Mouse (Mus musculus) forebrain, embryonic 14.5 days (tissue): ENCODE data around the gene Gm36864. TPM values are rescaled to one million over a fixed set of nuclear protein-coding genes. Genes with fewer than 3 reads are reported as not detected.
A peak's percentile ranks its signal among the peaks of the same experiment; 100 is the strongest.
"Not testable (repeated sequence)": the region's sequence is repeated elsewhere in the genome, so short reads cannot be mapped to it uniquely, and the experiment has no call there.

Experiments used
- ATAC-seq: fragments of 200-750 bp; cut with Nextera tagmentation; 2 replicates; pipeline ENCODE4 v1.8.0; 2017; ENCODE audit warnings: mild to moderate bottlenecking, moderate library complexity
- DNase-seq: peaks from one replicate; pipeline ENCODE4 v3.0.0-alpha.2; 2015; ENCODE audit warnings: low spot score
- H3K27ac ChIP-seq: fragments of 300-500 bp; sonication (generic); 2 replicates; pipeline ENCODE4 v1.5.1; 2014; ENCODE audit warnings: low read depth, mild to moderate bottlenecking, control low read depth, low read length, moderate library complexity
- H3K27me3 ChIP-seq: fragments of 300-500 bp; sonication (generic); replicated peaks from 2 replicates; pipeline ENCODE4 v1.6.1; 2014; ENCODE audit warnings: low read length, control low read depth, mixed read lengths; ENCODE audit not compliant: control insufficient read depth, insufficient read depth
- H3K36me3 ChIP-seq: fragments of 300-500 bp; sonication (generic); 2 replicates; pipeline ENCODE4 v1.6.1; 2014; ENCODE audit warnings: low read length, control low read depth; ENCODE audit not compliant: control insufficient read depth, insufficient read depth
- H3K4me1 ChIP-seq: fragments of 300-500 bp; sonication (generic); 2 replicates; pipeline ENCODE4 v1.6.1; 2014; ENCODE audit warnings: antibody characterized with exemption, low read length, control low read depth; ENCODE audit not compliant: control insufficient read depth, insufficient read depth
- H3K4me2 ChIP-seq: fragments of 300-500 bp; sonication (generic); 2 replicates; pipeline ENCODE4 v1.6.1; 2014; ENCODE audit warnings: mild to moderate bottlenecking, control low read depth, low read length
- H3K4me3 ChIP-seq: fragments of 300-500 bp; sonication (generic); 2 replicates; pipeline ENCODE4 v1.5.1; 2014; ENCODE audit warnings: low read depth, low read length, control low read depth
- H3K9ac ChIP-seq: fragments of 300-500 bp; sonication (generic); 2 replicates; pipeline ENCODE4 v1.6.1; 2014; ENCODE audit warnings: mild to moderate bottlenecking, low read length, control low read depth, moderate library complexity
- H3K9me3 ChIP-seq: fragments of 300-500 bp; sonication (generic); replicated peaks from 2 replicates; pipeline ENCODE4 v1.6.1; 2016; ENCODE audit warnings: low read length, control low read depth, mixed read lengths; ENCODE audit not compliant: control insufficient read depth
- WGBS: fragments of 180-500 bp; shearing (Covaris S2); extraction: QIAGEN DNeasy Blood & Tissue Kit; methylation state at CpG from one replicate; pipeline ENCODE4 v1.1.7; 2014; 5-methylcytosine and 5-hydroxymethylcytosine counted together
- polyA plus RNA-seq: library from polyadenylated mRNA; unstranded; fragments of >200 nt; fragmentation: Nextera tagmentation; extraction: Ambion mirVana; gene quantifications from 2 replicates; pipeline ENCODE4 v1.2.1, GENCODE M21; 2014

Gm36864 gene
- polyA plus RNA-seq, 1 experiment from 2014 or later = not detected

- Histone ChIP-seq H3K36me3 (peaks cover 60% of the 10 kb centered on the region), H3K4me3 (no peak overlapping the region), H3K27me3 (no peaks in the 10 kb centered on the region), H3K27ac (no peak overlapping the region), H3K9me3 (no peaks in the 10 kb centered on the region), H3K9ac (no peak overlapping the region), H3K4me2 (no peak overlapping the region), H3K4me1 (peaks cover 10% of the 10 kb centered on the region)
- ATAC-seq = no peak
- DNase-seq = no peak
- WGBS = 94% methylated on average over 4 of the region's 4 CpGs
Measured at GRCm38 (mm10) chr7:44249248-44249647, 13.3 kb downstream of the Gm36864 start.

DNA sequence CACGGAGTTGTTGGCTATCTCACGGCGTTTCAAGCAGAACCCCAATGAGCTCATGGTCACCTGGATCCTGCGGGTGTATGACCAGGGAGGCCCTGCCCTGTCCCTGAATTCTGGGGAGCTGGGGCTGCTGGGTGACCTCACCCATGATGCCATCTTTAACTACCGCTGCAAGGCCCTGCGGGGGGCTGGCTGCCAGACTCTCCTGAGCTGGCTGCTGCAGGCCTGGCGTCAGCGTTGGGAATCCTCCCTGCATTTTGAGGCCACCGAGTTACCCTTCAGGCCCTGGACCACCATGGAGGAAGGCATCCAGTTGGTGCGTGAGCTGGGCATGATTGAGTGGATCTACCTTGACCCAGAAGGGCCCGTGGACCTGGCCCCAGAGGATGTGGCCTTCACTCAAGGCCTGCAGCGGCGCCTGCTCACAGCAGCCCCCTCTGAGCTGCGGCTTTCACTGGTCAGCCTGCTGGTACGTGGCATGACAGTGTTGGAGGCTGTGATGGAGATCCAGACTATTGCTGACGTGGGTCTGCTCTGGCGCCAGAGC, 14.8 kb downstream of the Gm36864 start:
- 90% methylated on average over 17 of the region's 17 CpGs for WGBS
- not testable (repeated sequence) for H3K4me1 ChIP-seq, DNase-seq, H3K9ac ChIP-seq, H3K4me3 ChIP-seq, H3K27ac ChIP-seq, ATAC-seq, H3K9me3 ChIP-seq, H3K27me3 ChIP-seq, H3K4me2 ChIP-seq
- peaks cover 60% of the 10 kb centered on the region for H3K36me3 ChIP-seq

- Histone ChIP-seq H3K9ac (0 out of 2 replicates have a peak overlapping the region, but pooled peaks have one; percentile 8), H3K4me2 (no peak overlapping the region), H3K36me3 (peaks cover 58% of the 10 kb centered on the region), H3K4me1 (peaks cover under 1% of the 10 kb centered on the region; the same call in 1 of the 2 replicates), H3K27me3 (no peaks in the 10 kb centered on the region), H3K4me3 (no peak overlapping the region), H3K9me3 (no peaks in the 10 kb centered on the region), H3K27ac (no peak overlapping the region)
- WGBS = 63% methylated on average over 15 of the region's 15 CpGs
- DNase-seq (no peak), ATAC-seq (no peak)
Measured at GRCm38 (mm10) chr7:44253023-44253616, 17.1 kb downstream of the Gm36864 start.

- ATAC-seq (no peak), DNase-seq (no peak)
- Histone ChIP-seq H3K4me2 (no peak overlapping the region), H3K4me3 (no peak overlapping the region), H3K27ac (no peak overlapping the region), H3K9ac (no peak overlapping the region), H3K27me3 (no peaks in the 10 kb centered on the region), H3K4me1 (no peaks in the 10 kb centered on the region), H3K9me3 (no peaks in the 10 kb centered on the region), H3K36me3 (peaks cover 40% of the 10 kb centered on the region)
- 77% methylated on average over 6 of the region's 6 CpGs for WGBS
Measured at GRCm38 (mm10) chr7:44254930-44255329, 19.0 kb downstream of the Gm36864 start.

DNA sequence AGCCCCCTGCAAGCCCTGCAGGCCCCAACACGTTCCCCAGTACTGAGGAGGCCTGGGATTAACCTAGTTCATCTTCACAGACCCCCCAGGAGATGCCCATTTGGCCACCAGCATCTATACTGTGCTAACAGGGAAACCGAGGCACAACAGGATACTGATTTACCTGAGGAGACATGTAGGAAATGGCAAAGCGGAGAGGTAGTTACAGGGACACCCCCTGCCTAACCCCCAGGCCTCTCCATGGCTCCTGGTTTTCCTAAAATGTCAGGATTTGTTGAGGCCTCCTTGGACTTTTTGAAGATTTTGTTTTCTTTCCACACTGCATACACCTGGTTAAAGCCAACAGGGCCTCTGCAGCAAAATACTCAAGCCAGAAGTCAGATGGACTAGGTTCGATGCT, 21.3 kb downstream of the Gm36864 start, which contains the start of gene Acp4:
Gene Acp4, minus strand, starts transcription at position 101 of the 400 bp plus-strand sequence.
- WGBS = 77% methylated on average over 4 of the region's 4 CpGs
- Histone ChIP-seq H3K4me3 (no peak within 1 kb of the TSS), H3K4me1 (no peaks in the 10 kb centered on the region), H3K27ac (no peak within 1 kb of the TSS), H3K4me2 (no peak within 1 kb of the TSS), H3K27me3 (no peaks in the 10 kb centered on the region), H3K36me3 (peaks cover 19% of the 10 kb centered on the region), H3K9ac (no peak within 1 kb of the TSS), H3K9me3 (no peaks in the 10 kb centered on the region)
- no peak for DNase-seq
- ATAC-seq = no peak

DNA sequence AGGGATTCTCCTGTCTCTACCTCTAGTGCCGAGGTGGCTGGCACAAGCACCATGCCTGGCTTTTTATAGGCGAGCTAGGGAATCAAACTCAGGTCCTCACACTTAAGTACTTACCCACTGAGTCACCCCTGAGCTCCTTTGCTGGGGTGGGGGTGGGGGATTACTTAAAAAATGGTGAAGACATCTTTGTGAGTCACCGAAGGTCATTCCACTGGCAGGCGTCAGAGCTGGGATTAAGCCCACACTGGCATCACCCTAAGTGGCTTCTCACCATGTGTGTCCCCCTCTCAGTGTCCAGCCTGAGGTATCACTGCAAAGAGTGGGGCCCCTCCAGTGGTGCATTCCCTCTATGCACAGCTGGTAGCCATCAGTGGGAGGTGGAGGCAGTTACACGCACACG, 24.4 kb downstream of the Gm36864 start:
- H3K4me3 ChIP-seq = no peak overlapping the region
- no peaks in the 10 kb centered on the region for H3K27me3 ChIP-seq
- H3K27ac ChIP-seq = no peak overlapping the region
- no peaks in the 10 kb centered on the region for H3K4me1 ChIP-seq
- no peak overlapping the region for H3K4me2 ChIP-seq
- no peaks in the 10 kb centered on the region for H3K9me3 ChIP-seq
- DNase-seq (no peak), ATAC-seq (no peak)
- 76% methylated on average over 6 of the region's 6 CpGs for WGBS
- H3K9ac ChIP-seq = no peak overlapping the region
- 0 out of 2 replicates have a peak, but pooled peaks cover 2% of the 10 kb centered on the region for H3K36me3 ChIP-seq

GRCm38 (mm10) chr7:44261147-44261546, 25.2 kb downstream of the Gm36864 start, which contains the start of gene Gm15517:
TSS of gene Gm15517 (plus strand) at chr7:44261447.
- no peak within 1 kb of the TSS for H3K4me2 ChIP-seq
- ATAC-seq = no peak
- WGBS = 62% methylated on average over 5 of the region's 5 CpGs
- no peaks in the 10 kb centered on the region for H3K27me3 ChIP-seq
- H3K36me3 ChIP-seq = 0 out of 2 replicates have a peak, but pooled peaks cover 2% of the 10 kb centered on the region
- H3K4me1 ChIP-seq = no peaks in the 10 kb centered on the region
- H3K27ac ChIP-seq = no peak within 1 kb of the TSS
- no peaks in the 10 kb centered on the region for H3K9me3 ChIP-seq
- H3K9ac ChIP-seq = no peak within 1 kb of the TSS
- DNase-seq = no peak
- no peak within 1 kb of the TSS for H3K4me3 ChIP-seq

- H3K9ac ChIP-seq = peak overlapping the region; percentile 42; the same call in 1 of the 2 replicates
- H3K4me3 ChIP-seq = peak overlapping the region; percentile 21
- H3K4me1 ChIP-seq = no peaks in the 10 kb centered on the region
- H3K27me3 ChIP-seq = no peaks in the 10 kb centered on the region
- no peaks in the 10 kb centered on the region for H3K9me3 ChIP-seq
- peak overlapping the region; percentile 46 for H3K4me2 ChIP-seq
- no peak overlapping the region for H3K27ac ChIP-seq
- WGBS = 2% methylated on average over 34 of the region's 34 CpGs
- no peaks in the 10 kb centered on the region for H3K36me3 ChIP-seq
- ATAC-seq = peak; percentile 83
- DNase-seq = peak; percentile 98
Measured at GRCm38 (mm10) chr7:44262791-44263643, 27.0 kb downstream of the Gm36864 start.
